Mouse (Mus musculus) bone marrow macrophage, adult 2 months (primary cell): Measurements from ENCODE around the gene Fut2. TPM values are rescaled to one million over a fixed set of nuclear protein-coding genes. Genes with fewer than 3 reads are reported as not detected.

ENCODE experiments used
- H3K27ac ChIP-seq: 2 replicates; pipeline ENCODE4 v1.5.1; 2012; ENCODE audit warnings: low read depth, low read length; ENCODE audit not compliant: insufficient read depth
- H3K4me1 ChIP-seq: 2 replicates; pipeline ENCODE4 v1.6.1; 2012; ENCODE audit warnings: low read length; ENCODE audit not compliant: control insufficient read depth, insufficient read depth
- H3K4me3 ChIP-seq: 2 replicates; pipeline ENCODE4 v1.5.1; 2012; ENCODE audit warnings: mild to moderate bottlenecking, low read length, moderate library complexity; ENCODE audit not compliant: insufficient read depth
- CTCF ChIP-seq: IDR thresholded peaks from 2 replicates; pipeline ENCODE4 v1.5.1; 2012; ENCODE audit warnings: low read depth, mild to moderate bottlenecking, low read length, moderate library complexity
- POLR2A ChIP-seq: IDR thresholded peaks from 2 replicates; pipeline ENCODE4 v1.6.1; 2012; ENCODE audit warnings: mild to moderate bottlenecking, low read depth, low read length, borderline replicate concordance
- polyA plus RNA-seq: library from polyadenylated mRNA; stranded (reverse); fragments of >200 nt; gene quantifications from 2 replicates; pipeline ENCODE4 v1.2.4, GENCODE M21; 2012; ENCODE audit not compliant: missing spikeins, insufficient read depth, insufficient read length

The Fut2 gene
- polyA plus RNA-seq, 1 experiment: not detected

DNA sequence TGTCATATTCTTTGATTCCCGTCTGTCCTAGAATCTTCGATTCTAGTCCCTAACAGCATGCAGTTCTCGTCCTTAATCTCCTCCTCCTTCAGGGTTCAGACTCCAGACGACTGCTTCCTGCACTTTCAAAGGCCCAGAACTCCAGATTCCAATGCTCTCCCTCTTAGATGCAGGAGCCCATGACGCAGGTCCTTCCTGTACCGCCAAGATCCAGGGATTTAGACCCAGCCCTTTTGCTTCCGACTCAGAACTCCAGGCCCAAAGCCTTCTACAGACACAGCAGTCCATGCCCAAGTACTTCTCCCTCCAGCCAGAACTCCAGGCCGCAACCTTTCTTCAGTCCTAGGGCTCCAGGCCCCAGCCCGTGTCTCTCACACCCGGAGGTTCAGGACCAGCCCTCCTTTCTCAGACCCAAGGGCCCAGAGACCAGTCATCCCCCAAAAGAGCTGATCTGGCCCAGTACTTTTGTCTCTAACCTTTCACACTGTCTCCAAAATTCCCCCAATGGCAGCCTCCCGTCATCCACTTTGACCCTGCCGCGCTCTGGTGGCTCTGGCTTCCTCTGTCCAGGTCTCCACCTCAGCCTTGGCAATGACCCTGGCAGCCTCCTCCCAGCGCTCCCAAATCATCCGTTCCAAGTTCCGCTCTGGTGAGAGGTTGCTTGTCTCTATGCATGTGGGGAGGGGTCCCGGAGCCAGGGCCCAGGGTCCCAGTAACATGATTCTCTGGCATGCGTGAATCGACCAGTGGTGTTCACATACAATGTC lies 25.8 kb downstream of the Fut2 start:
- TF ChIP-seq CTCF (no peak), POLR2A (no peak)
- peaks cover 16% of the 10 kb centered on the region for H3K4me1 ChIP-seq
- H3K4me3 ChIP-seq: no peak overlapping the region
- no peak overlapping the region for H3K27ac ChIP-seq

- H3K4me3 ChIP-seq: no peak within 1 kb of the TSS
- H3K27ac ChIP-seq: no peak within 1 kb of the TSS
- no peak for TF ChIP-seq POLR2A
- no peak for TF ChIP-seq CTCF
- H3K4me1 ChIP-seq: peaks cover 23% of the 10 kb centered on the region
Observed at GRCm38 (mm10) chr7:45639561-45640027, 26.6 kb downstream of the Fut2 start, which contains the start of gene Mamstr. Mamstr (plus strand) TSS chr7:45639977.

GRCm38 (mm10) chr7:45638623-45639401 lies 27.4 kb downstream of the Fut2 start:
- Histone ChIP-seq H3K4me1 (peaks cover 23% of the 10 kb centered on the region), H3K4me3 (no peak overlapping the region), H3K27ac (no peak overlapping the region)
- no peak for TF ChIP-seq CTCF
- no peak for TF ChIP-seq POLR2A

GRCm38 (mm10) chr7:45637710-45638109 lies 28.5 kb downstream of the Fut2 start:
- Histone ChIP-seq H3K4me1 (peaks cover 19% of the 10 kb centered on the region), H3K4me3 (no peak overlapping the region), H3K27ac (no peak overlapping the region)
- no peak for TF ChIP-seq POLR2A
- no peak for TF ChIP-seq CTCF

GRCm38 (mm10) chr7:45635711-45636688 lies 30.2 kb downstream of the Fut2 start:
- TF ChIP-seq CTCF (no peak), POLR2A (no peak)

DNA sequence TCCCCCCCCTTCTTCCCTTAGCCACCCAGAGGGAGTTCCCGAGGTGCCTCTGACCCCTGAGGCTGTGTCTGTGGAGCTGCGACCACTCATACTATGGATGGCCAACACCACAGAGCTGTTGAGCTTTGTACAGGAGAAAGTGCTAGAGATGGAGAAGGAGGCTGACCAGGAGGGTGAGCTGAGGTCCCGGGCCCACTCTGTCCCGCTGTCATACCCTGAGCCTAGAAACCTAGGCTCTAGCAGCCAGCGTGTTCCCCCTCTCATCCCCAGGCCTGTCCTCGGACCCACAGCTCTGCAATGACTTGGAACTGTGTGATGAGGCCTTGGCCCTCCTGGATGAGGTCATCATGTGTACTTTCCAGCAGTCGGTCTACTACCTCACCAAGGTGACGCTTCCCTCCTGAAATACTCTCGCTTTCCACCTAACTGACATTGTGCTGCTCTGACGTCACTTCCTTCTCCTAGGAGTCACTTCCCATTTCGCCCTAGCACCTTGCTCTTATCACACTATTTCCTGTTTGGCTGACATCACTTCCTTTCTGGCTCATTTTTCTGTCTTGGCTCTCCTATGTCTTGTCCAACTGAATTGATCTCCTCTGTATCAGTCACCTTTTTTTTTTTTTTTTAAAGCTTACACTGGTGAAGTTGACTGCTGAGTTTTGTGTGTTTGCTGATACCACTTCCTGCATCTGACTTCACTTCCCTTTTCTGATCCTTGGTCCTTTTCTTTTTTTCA lies 31.1 kb downstream of the Fut2 start:
- peak overlapping the region; percentile 42 for H3K27ac ChIP-seq
- no peak for TF ChIP-seq POLR2A
- no peak for TF ChIP-seq CTCF
- peaks cover 12% of the 10 kb centered on the region for H3K4me1 ChIP-seq
- H3K4me3 ChIP-seq: no peak overlapping the region

More at GRCm38 (mm10) chr7:45635711-45636688, 30.2 kb downstream of the Fut2 start:
- Histone ChIP-seq H3K27ac (peak overlapping the region; percentile 42), H3K4me3 (no peak overlapping the region), H3K4me1 (peaks cover 14% of the 10 kb centered on the region)

GRCm38 (mm10) chr7:45632499-45632898 lies 33.7 kb downstream of the Fut2 start:
- Histone ChIP-seq H3K27ac (no peak overlapping the region), H3K4me3 (no peak overlapping the region), H3K4me1 (peaks cover 15% of the 10 kb centered on the region)
- no peak for TF ChIP-seq POLR2A
- no peak for TF ChIP-seq CTCF

GRCm38 (mm10) chr7:45630064-45630907 lies 35.9 kb downstream of the Fut2 start:
- H3K4me3 ChIP-seq: no peak overlapping the region
- no peak for TF ChIP-seq CTCF
- TF ChIP-seq POLR2A: no peak
- no peak overlapping the region for H3K27ac ChIP-seq
- peaks cover 8% of the 10 kb centered on the region for H3K4me1 ChIP-seq
